Mouse (Mus musculus): ENCODE measurements at regions not wholly inside any gene's neighbourhood (a gene's known extent, or its start where the extent isn't known, plus 50 kb on each side); places are given as distances from the start of the nearest gene placed in this dataset.
"Not testable (repeated sequence)": the region's sequence is repeated elsewhere in the genome, so short reads cannot be mapped to it uniquely, and the experiment has no call there.

DNA sequence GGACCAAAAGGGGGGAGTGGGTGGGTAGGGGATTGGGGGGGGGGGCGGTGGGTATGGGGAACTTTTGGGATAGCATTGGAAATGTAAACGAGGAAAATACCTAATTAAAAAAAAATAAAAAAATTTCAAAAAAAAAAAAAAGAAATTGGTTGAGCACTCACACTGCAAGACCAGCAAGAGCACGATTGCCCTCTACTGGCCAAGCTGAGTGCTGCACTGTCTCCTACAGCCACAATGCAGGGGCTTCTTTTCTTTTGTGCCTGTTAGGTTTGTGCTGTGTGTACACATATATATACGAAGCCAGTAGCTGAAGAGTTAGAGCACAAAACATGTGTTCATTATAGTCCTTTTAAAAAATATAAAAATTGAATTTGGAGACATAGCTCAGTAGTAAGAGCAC lies 55.6 kb downstream of the Mup20 start:
- DNase-seq (ENCODE audit: low spot score in 2 of 2), result peak in 1 of 2 experiments; percentile 6

DNA sequence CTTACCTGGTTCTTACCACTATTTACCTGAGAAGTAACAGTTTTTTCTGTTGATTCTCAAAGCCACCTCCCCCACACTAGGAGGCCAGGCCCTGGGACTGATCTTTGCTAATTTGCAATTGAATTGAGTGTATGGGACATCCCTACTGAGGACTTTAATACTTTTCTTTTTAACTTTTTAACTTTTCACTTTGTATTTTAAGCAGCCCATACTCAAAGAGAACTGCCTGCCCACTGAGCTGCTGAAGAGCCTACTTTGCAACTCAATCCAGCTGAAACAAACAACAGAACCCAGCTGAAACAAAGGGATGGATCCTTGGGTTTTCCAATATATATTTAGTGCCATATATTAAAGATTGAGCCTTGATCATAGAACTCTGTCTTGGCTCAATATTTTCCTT lies 64.0 kb downstream of the Mup20 start:
- not testable (repeated sequence) for DNase-seq (ENCODE audit: low spot score in 2 of 2)

- no peak for DNase-seq (ENCODE audit: low spot score in 2 of 2)
These were observed 77.8 kb downstream of the Mup20 start for GRCm38 (mm10) chr4:61976159-61976558.

DNA sequence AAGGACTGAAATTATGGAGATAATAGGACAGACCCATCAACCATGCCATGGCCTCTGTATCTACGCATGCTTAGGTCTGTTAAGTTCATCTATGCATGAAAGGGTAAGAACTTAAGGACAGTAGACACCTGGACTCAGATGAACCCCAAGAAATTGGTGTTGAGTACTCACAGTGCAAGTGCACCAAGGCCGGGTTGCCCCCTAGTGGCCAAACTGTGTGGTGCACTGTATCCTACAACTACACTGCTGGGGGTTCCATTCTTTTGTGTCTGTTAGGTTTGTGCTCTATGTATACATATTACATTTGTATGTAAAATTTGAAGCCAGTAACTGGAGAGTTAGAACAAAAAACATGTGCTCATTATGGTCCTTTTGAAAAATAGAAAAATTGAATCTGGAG lies 80.7 kb downstream of the Mup20 start:
- DNase-seq (ENCODE audit: low spot score in 2 of 2), result peak in 1 of 2 experiments; percentile 11

DNA sequence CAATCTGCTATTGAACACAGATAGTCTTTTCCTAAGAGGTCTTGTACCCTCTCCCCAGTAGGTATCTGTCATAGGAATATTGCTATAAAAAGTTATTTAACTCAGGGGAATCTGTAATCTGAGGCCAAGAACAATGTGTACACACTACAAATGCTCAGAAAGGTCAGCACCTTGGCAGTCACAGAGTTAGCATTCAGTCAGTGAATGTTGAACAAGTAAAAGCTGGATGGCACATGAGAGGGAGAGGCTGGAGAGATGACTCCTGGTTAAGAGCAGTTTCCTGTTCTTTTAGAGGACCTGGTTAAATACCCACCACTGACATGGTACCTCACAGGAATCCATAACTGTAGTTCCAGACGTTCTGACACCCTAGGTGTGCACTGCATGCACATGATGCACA lies 84.3 kb downstream of the Mup20 start:
- no peak for DNase-seq (ENCODE audit: low spot score in 2 of 2)

- DNase-seq (ENCODE audit: low spot score in 2 of 2), result not testable (repeated sequence)
These were observed 86.3 kb downstream of the Mup20 start for GRCm38 (mm10) chr4:61967674-61968073.

DNA sequence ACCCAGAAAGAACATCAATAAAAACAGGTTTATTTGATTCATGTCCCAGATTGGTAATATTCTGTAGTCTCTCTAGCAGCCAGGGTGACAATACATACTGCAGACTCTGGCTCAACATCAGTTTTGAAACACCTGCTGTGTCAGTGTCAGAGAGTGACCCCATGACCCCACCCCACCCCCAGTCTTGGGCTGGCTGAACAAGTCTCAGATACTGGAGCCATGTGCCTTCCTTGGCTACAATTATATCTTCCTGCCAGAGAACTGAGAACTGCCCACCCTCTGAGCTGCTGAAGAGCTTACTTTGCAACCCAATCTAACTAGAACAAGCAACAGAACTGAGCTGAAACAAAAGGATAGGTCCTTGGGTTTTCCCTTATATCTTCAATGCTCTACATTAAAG lies 91.6 kb downstream of the Mup20 start:
- no peak for DNase-seq (ENCODE audit: low spot score in 2 of 2)
